Comparison of ENCODE assay signal across 39 mouse cellular contexts in genomic region chr11:59554535-59554934, GRCm38 (mm10). TPM values are rescaled to one million over a fixed set of nuclear protein-coding genes. Genes with fewer than 3 reads are reported as not detected.
"Had no signal": no experiment of that assay in that cellular context is flagged by ENCODE, and none has a peak within 500 bp of the region (broad histone marks: within the 10 kb centered on the region; RNA-seq: fewer than 3 reads in every experiment).

No protein-coding gene starts in this region.

- H3K27ac ChIP-seq: gastrocnemius, adult 2 months; heart, embryonic 13.5 days; heart, embryonic 15.5 days; hindbrain, embryonic 13.5 days; hindbrain, embryonic 15.5 days; hindbrain, postnatal 0 days; kidney, embryonic 15.5 days; kidney, postnatal 0 days; left cerebral cortex, adult 2 months; limb, embryonic 10.5 days; limb, embryonic 12.5 days; liver, embryonic 13.5 days had no signal

- H3K27me3 ChIP-seq: heart, embryonic 13.5 days; heart, embryonic 15.5 days; hindbrain, embryonic 13.5 days; hindbrain, embryonic 15.5 days; kidney, embryonic 15.5 days; limb, embryonic 12.5 days; liver, embryonic 13.5 days had no signal

- H3K9me3 ChIP-seq: heart, embryonic 13.5 days; heart, embryonic 15.5 days; hindbrain, embryonic 13.5 days; hindbrain, embryonic 15.5 days; kidney, embryonic 15.5 days; limb, embryonic 10.5 days; limb, embryonic 12.5 days; liver, embryonic 13.5 days had no signal

- ATAC-seq: hindbrain, postnatal 0 days; intestine, embryonic 16.5 days had no signal

- H3K4me1 ChIP-seq: heart, embryonic 13.5 days; heart, embryonic 15.5 days; hindbrain, embryonic 13.5 days; hindbrain, embryonic 15.5 days; kidney, embryonic 15.5 days; limb, embryonic 10.5 days; limb, embryonic 12.5 days; liver, embryonic 13.5 days had no signal

- DNase-seq: gastrocnemius, adult 2 months; gastrocnemius, postnatal 10 days; gastrocnemius, postnatal 25 days; heart, adult 18-20 months; heart, postnatal 14 days; heart, postnatal 36 days; kidney, adult 11 months; kidney, adult 2 months; kidney, adult 9 months; kidney, postnatal 14 days; kidney, postnatal 36 days; liver; liver, embryonic 13.5 days had no signal

- H3K4me3 ChIP-seq: gastrocnemius, adult 2 months; heart, embryonic 13.5 days; heart, embryonic 15.5 days; hindbrain, embryonic 13.5 days; hindbrain, embryonic 15.5 days; kidney, embryonic 15.5 days; left cerebral cortex, adult 2 months; limb, embryonic 10.5 days; limb, embryonic 12.5 days; liver, embryonic 13.5 days had no signal

- H3K36me3 ChIP-seq: heart, embryonic 13.5 days; heart, embryonic 15.5 days; hindbrain, embryonic 13.5 days; hindbrain, embryonic 15.5 days; kidney, embryonic 15.5 days; limb, embryonic 10.5 days; limb, embryonic 12.5 days; liver, embryonic 13.5 days had no signal

RNA-seq across cellular contexts. Expression of gene Nlrp3, which starts 13.2 kb away (rescaled TPM):
- polyA plus RNA-seq: limb, embryonic 10.5 days; limb, embryonic 12.5 days had no signal

RNA-seq across cellular contexts. Expression of gene Olfr222, which starts 21.5 kb away (rescaled TPM):
- total RNA-seq: gastrocnemius, adult 2 months; gastrocnemius, postnatal 10 days; gastrocnemius, postnatal 25 days; gastrocnemius, postnatal 4 days; heart, adult 18-20 months; heart, postnatal 14 days; heart, postnatal 36 days; hematopoietic stem cell, adult 5-6 weeks; hindbrain, postnatal 0 days; layer of hippocampus, adult 18-20 months; layer of hippocampus, postnatal 10 days; layer of hippocampus, postnatal 25 days; left cerebral cortex, adult 2 months; left cerebral cortex, postnatal 14 days; left cerebral cortex, postnatal 36 days had no signal
- polyA plus RNA-seq: frontal cortex, adult 2 months; heart, embryonic 11.5 days; heart, embryonic 13.5 days; heart, embryonic 15.5 days; heart, postnatal 0 days; hindbrain, embryonic 11.5 days; hindbrain, embryonic 13.5 days; hindbrain, embryonic 15.5 days; hindbrain, postnatal 0 days; intestine, embryonic 14.5 days; intestine, embryonic 16.5 days; kidney, adult 2 months; kidney, embryonic 15.5 days; kidney, postnatal 0 days; large intestine, adult 2 months; limb, embryonic 10.5 days; limb, embryonic 12.5 days; limb, embryonic 14.5 days; liver, embryonic 11.5 days; liver, embryonic 13.5 days had no signal

RNA-seq across cellular contexts. Expression of gene Olfr223, which starts 38.6 kb away (rescaled TPM):
- total RNA-seq: gastrocnemius, adult 2 months; gastrocnemius, postnatal 10 days; gastrocnemius, postnatal 25 days; gastrocnemius, postnatal 4 days; heart, adult 18-20 months; heart, postnatal 14 days; heart, postnatal 36 days; hematopoietic stem cell, adult 5-6 weeks; hindbrain, postnatal 0 days; layer of hippocampus, adult 18-20 months; layer of hippocampus, postnatal 10 days; layer of hippocampus, postnatal 25 days; left cerebral cortex, adult 2 months; left cerebral cortex, postnatal 14 days; left cerebral cortex, postnatal 36 days had no signal
- polyA plus RNA-seq: frontal cortex, adult 2 months; heart, embryonic 11.5 days; heart, embryonic 13.5 days; heart, embryonic 15.5 days; heart, postnatal 0 days; hindbrain, embryonic 11.5 days; hindbrain, embryonic 13.5 days; hindbrain, embryonic 15.5 days; hindbrain, postnatal 0 days; intestine, embryonic 14.5 days; intestine, embryonic 16.5 days; kidney, adult 2 months; kidney, embryonic 15.5 days; kidney, postnatal 0 days; large intestine, adult 2 months; limb, embryonic 10.5 days; limb, embryonic 12.5 days; limb, embryonic 14.5 days; liver, embryonic 11.5 days; liver, embryonic 13.5 days had no signal
